Mouse (Mus musculus): ENCODE data around the gene 4930519P11Rik. TPM values are rescaled to one million over a fixed set of nuclear protein-coding genes. Genes with fewer than 3 reads are reported as not detected.

Gene 4930519P11Rik
- polyA plus RNA-seq (2015; fragmentation: Nextera tagmentation; extraction: Ambion mirVana), result 0.41 and 0.63 TPM in 2 replicates

DNA sequence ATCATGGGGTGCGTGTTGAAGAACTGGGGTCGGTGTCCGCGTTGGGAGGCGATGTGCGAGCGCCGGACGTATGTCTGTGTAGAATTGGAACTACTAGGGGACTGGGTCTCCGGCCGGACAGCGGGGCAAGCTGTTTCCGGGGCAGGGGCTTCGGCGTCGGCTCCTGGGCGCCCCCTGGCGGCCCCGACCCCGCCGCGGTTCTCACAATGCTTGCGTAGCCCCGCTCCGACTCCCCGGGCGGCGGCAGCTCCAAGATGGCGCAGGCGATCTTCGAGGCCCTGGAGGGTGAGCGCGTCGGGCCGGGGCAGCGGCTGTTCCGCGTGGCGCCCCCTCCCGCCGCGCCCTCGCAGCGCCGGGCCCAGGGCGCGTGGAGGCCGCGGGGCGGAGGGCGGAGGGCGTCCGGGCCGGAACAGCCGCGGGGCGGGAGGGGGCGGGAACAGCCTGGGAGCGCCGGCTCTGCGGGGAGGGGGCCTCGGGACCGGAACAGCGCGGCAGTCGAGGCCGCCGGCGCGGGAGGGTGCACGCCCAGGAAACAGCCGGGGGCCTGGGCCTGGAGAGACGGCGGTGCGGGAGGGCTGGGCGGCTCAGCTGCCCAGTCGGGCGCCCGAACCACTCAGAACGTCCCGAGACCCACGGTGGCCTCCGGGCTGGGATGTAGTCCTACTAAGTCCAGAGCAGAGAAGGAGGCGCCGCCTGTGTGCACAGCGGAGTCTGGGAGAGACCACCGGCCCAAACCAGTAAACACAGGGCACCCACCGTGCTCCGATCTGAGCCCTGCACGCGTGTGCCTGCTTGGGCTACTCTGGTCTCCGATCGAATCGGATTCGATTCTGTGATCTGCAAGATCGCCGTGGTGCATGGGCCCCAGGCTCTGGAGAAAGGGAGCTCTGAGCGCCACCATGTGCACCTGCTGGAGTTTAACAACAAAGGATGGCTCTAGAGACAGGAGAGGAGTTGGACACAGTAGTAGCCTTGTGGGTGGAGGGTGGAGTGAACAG lies at the start of gene 4930519P11Rik, which contains the start of gene Zfp341:
Gene 4930519P11Rik (minus strand): TSS at position 320 of the 998 bp plus-strand sequence.
Gene Zfp341 (plus strand): TSS at position 180 of the 998 bp plus-strand sequence.
- peak within 1 kb of the TSS; percentile 77 for H3K4me2 ChIP-seq (ENCODE audit: low read length)
- peak within 1 kb of the TSS; percentile 98 for H3K27ac ChIP-seq (ENCODE audit: low read length)
- no peaks in the 10 kb centered on the region for H3K9me3 ChIP-seq (replicated peaks; ENCODE audit: control insufficient read depth, low read length, poor library complexity, severe bottlenecking)
- no peaks in the 10 kb centered on the region for H3K36me3 ChIP-seq (ENCODE audit: control insufficient read depth, insufficient read depth, low read length)
- H3K9ac ChIP-seq (ENCODE audit: low read depth, low read length), result peak within 1 kb of the TSS; percentile 91
- peaks cover 14% of the 10 kb centered on the region for H3K4me1 ChIP-seq (ENCODE audit: control insufficient read depth, insufficient read depth, low read length)
- under 1% methylated on average over 77 of the region's 98 CpGs for WGBS
- ATAC-seq, result peak; percentile 94
- H3K27me3 ChIP-seq (ENCODE audit: control insufficient read depth, insufficient read depth, low read depth, low read length), result no peaks in the 10 kb centered on the region
- H3K4me3 ChIP-seq (ENCODE audit: low read depth, low read length), result peak within 1 kb of the TSS; percentile 61

DNA sequence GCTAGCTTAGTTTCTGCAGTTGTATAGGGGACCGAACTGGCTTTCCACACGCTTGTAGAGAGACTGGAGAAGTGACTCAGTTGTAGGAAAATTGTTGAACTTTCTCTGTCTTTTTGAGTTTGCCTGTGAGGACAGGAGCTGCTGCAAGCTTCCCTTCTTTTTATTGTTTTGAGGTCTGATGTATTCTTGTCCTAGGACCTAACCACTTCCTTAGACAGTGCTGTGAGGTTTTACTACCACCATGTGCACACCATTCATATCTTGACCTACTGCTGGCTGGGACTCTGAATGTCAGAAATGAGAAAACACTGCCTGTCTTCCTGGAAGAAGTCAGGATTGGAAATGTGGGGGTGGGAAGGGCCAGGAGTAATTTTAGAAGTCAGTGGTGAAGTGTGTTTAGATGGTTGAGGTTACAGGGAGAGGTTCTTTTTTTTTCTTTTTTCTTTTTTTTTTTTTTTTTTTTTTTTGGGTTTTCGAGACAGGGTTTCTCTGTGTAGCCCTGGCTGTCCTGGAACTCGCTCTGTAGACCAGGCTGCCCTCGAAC lies 46.4 kb upstream of the 4930519P11Rik start:
- Histone ChIP-seq H3K4me3 (ENCODE audit: low read depth, low read length) (no peak overlapping the region), H3K4me2 (ENCODE audit: low read length) (peak overlapping the region; percentile 98), H3K27me3 (ENCODE audit: control insufficient read depth, insufficient read depth, low read depth, low read length) (no peaks in the 10 kb centered on the region), H3K36me3 (ENCODE audit: control insufficient read depth, insufficient read depth, low read length) (0 out of 2 replicates have a peak, but pooled peaks cover 2% of the 10 kb centered on the region), H3K9me3 (replicated peaks; ENCODE audit: control insufficient read depth, low read length, poor library complexity, severe bottlenecking) (no peaks in the 10 kb centered on the region), H3K27ac (ENCODE audit: low read length) (no peak overlapping the region), H3K4me1 (ENCODE audit: control insufficient read depth, insufficient read depth, low read length) (peaks cover 27% of the 10 kb centered on the region), H3K9ac (ENCODE audit: low read depth, low read length) (no peak overlapping the region)
- no peak for ATAC-seq
- WGBS, result 94% methylated on average over 5 of the region's 5 CpGs

DNA sequence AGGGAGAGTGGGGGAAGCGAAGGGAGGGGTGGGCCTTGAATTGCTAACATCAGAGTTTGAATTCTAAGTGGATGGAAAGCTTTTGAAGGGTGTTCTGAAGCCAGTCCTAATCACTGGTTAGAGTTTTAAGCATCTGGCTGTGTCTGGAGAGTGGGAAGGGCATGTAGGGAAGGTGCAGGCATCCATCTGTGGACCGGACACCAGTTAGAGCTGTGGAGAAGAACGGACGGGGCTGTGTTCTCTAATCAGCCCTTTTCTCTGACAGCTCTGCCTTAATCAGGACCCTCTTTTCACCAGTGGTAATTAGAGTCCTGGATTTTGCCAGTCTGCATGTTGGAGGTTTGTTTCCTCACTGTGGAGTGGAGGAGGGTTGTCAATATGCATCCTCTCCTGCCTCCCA lies 45.8 kb upstream of the 4930519P11Rik start:
- H3K36me3 ChIP-seq (ENCODE audit: control insufficient read depth, insufficient read depth, low read length), result 0 out of 2 replicates have a peak, but pooled peaks cover 2% of the 10 kb centered on the region
- H3K27me3 ChIP-seq (ENCODE audit: control insufficient read depth, insufficient read depth, low read depth, low read length), result no peaks in the 10 kb centered on the region
- H3K4me3 ChIP-seq (ENCODE audit: low read depth, low read length), result no peak overlapping the region
- no peaks in the 10 kb centered on the region for H3K9me3 ChIP-seq (replicated peaks; ENCODE audit: control insufficient read depth, low read length, poor library complexity, severe bottlenecking)
- peak overlapping the region; percentile 98 for H3K4me2 ChIP-seq (ENCODE audit: low read length)
- peaks cover 27% of the 10 kb centered on the region for H3K4me1 ChIP-seq (ENCODE audit: control insufficient read depth, insufficient read depth, low read length)
- ATAC-seq, result no peak
- peak overlapping the region; percentile 48; the same call in 1 of the 2 replicates for H3K9ac ChIP-seq (ENCODE audit: low read depth, low read length)
- 79% methylated on average over 4 of the region's 4 CpGs for WGBS
- H3K27ac ChIP-seq (ENCODE audit: low read length), result no peak overlapping the region

DNA sequence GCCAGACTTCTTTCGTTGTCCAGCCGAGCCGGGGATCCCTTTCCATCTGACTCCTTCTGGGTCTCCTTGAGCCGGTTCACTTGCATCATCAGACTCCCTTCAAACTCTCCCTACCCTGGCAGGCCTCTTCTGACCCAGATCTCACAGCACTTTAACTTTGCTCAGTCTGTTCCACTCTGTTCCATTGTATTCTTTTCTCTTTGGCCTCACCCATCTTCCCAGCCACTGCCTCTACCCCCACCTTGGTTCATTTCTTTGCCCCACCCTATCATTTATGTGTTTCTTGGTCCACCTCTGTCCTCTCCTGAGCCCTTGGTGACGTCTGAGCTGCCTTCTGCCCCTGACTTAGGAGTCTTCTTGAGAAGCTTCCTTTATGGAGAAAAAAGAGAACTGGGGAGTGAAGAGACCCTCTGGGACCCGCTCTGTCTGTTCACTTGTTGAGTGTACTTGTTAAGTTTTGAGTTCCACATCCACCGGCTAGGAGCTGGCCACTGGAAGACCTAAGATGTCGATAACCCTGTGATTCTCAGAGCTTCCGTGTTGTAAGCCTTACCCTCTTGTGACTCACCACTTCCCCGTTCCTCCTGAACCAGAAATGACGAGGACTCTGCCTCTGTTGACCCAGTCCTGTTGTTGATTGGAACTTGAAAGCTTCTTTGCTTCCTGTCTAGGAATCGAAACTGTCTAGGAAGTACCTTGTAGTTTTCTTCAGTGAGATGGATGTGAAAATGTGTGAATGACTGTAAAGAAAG lies 44.4 kb upstream of the 4930519P11Rik start:
- H3K4me2 ChIP-seq (ENCODE audit: low read length), result peak overlapping the region; percentile 98
- 0 out of 2 replicates have a peak, but pooled peaks cover 2% of the 10 kb centered on the region for H3K36me3 ChIP-seq (ENCODE audit: control insufficient read depth, insufficient read depth, low read length)
- H3K9me3 ChIP-seq (replicated peaks; ENCODE audit: control insufficient read depth, low read length, poor library complexity, severe bottlenecking), result no peaks in the 10 kb centered on the region
- H3K4me3 ChIP-seq (ENCODE audit: low read depth, low read length), result peak overlapping the region; percentile 81
- no peak; the same call in 1 of the 2 replicates for ATAC-seq
- H3K4me1 ChIP-seq (ENCODE audit: control insufficient read depth, insufficient read depth, low read length), result peaks cover 27% of the 10 kb centered on the region
- peak overlapping the region; percentile 76 for H3K27ac ChIP-seq (ENCODE audit: low read length)
- H3K27me3 ChIP-seq (ENCODE audit: control insufficient read depth, insufficient read depth, low read depth, low read length), result no peaks in the 10 kb centered on the region
- WGBS, result 17% methylated on average over 12 of the region's 12 CpGs
- H3K9ac ChIP-seq (ENCODE audit: low read depth, low read length), result peak overlapping the region; percentile 90

DNA sequence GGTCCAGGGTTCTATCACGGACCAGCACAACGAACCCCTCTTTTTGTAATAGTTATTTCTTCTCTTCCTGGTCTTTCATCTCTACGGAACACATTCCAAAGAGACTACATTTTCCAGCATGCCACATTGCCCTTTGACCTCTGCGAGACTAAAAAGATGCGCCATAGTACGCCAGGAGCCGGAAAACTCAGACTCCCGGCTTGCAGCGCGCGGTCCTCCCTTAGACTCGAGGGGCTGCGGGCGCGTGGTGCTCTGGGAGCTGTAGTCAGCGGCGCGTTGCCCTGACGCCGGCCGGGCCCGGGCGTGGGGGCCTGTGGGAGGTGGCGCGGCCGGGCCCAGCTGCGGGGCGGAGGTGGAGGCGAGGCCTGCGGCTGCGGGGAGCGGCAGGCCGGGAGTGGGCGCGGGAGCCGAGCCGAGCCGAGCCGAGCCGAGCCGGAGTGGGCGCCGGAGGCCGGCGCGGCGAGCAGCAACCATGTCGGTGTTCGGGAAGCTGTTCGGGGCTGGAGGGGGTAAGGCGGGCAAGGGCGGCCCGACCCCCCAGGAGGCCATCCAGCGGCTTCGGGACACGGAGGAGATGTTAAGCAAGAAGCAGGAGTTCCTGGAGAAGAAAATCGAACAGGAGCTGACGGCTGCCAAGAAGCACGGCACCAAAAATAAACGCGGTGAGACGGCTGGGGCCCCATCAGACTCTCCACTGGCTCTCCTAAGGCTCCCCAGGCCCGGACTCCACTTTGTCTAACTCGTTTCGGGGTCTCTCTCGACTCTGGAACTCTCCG lies 43.7 kb upstream of the 4930519P11Rik start:
- Histone ChIP-seq H3K4me2 (ENCODE audit: low read length) (peak overlapping the region; percentile 98), H3K9me3 (replicated peaks; ENCODE audit: control insufficient read depth, low read length, poor library complexity, severe bottlenecking) (no peaks in the 10 kb centered on the region), H3K27ac (ENCODE audit: low read length) (peak overlapping the region; percentile 76), H3K36me3 (ENCODE audit: control insufficient read depth, insufficient read depth, low read length) (0 out of 2 replicates have a peak, but pooled peaks cover 2% of the 10 kb centered on the region), H3K9ac (ENCODE audit: low read depth, low read length) (peak overlapping the region; percentile 90), H3K4me3 (ENCODE audit: low read depth, low read length) (peak overlapping the region; percentile 81), H3K4me1 (ENCODE audit: control insufficient read depth, insufficient read depth, low read length) (peaks cover 27% of the 10 kb centered on the region), H3K27me3 (ENCODE audit: control insufficient read depth, insufficient read depth, low read depth, low read length) (no peaks in the 10 kb centered on the region)
- peak; percentile 100 for ATAC-seq
- WGBS, result under 1% methylated on average over 67 of the region's 67 CpGs

DNA sequence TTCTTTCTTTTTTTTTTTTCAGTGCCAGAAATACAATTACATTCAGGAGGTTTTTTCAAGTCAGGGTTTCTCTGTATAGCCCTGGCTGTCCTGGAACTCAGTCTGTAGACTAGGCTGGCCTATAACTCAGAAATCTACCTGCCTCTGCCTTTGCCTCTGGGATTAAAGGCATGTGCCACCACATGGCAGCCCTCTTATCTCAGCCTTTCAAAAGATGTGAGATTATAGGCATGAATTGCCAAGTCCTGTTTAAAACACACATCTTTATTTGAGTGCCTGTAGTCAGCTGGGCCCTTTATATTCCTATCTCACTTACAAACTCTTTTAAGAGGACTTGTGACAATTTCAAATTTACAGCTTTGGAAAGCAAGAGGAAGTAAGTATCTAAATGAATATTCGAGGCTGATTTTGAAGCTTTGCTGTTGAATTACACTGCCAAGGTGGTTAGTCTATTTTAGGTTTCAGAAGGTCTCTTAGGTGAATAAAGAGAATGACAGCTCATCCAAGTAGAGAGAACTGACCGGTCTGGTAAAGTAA lies 42.7 kb upstream of the 4930519P11Rik start:
- ATAC-seq, result no peak
- peaks cover 27% of the 10 kb centered on the region for H3K4me1 ChIP-seq (ENCODE audit: control insufficient read depth, insufficient read depth, low read length)
- H3K9ac ChIP-seq (ENCODE audit: low read depth, low read length), result 0 out of 2 replicates have a peak overlapping the region, but pooled peaks have one; percentile 55
- WGBS, result 91% methylated on average over 2 of the region's 2 CpGs
- H3K27me3 ChIP-seq (ENCODE audit: control insufficient read depth, insufficient read depth, low read depth, low read length), result no peaks in the 10 kb centered on the region
- peak overlapping the region; percentile 57 for H3K4me2 ChIP-seq (ENCODE audit: low read length)
- H3K9me3 ChIP-seq (replicated peaks; ENCODE audit: control insufficient read depth, low read length, poor library complexity, severe bottlenecking), result no peaks in the 10 kb centered on the region
- H3K27ac ChIP-seq (ENCODE audit: low read length), result peak overlapping the region; percentile 15; the same call in 1 of the 2 replicates
- no peaks in the 10 kb centered on the region for H3K36me3 ChIP-seq (ENCODE audit: control insufficient read depth, insufficient read depth, low read length)
- no peak overlapping the region; the same call in 1 of the 2 replicates for H3K4me3 ChIP-seq (ENCODE audit: low read depth, low read length)

DNA sequence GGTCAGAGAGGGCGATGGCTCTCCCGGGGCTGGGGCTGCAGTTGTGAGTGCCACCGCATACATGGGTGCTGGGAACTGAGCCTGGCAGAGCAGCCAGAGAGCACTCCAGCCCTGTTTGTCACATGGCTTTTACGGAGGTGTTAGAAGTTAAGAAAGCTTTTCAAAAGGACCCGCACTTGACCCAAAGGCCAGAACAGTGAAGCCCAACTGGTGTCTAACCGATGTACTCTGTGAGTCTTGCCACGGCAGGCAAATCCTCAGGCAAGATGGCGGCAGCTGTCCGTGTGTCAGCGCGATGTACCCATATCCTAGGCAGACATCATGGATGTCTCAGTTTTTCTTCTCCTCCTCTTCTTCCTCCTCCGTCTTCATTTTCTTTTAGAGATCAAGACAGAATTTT lies 41.7 kb upstream of the 4930519P11Rik start:
- Histone ChIP-seq H3K4me3 (ENCODE audit: low read depth, low read length) (no peak overlapping the region), H3K4me1 (ENCODE audit: control insufficient read depth, insufficient read depth, low read length) (peaks cover 27% of the 10 kb centered on the region), H3K4me2 (ENCODE audit: low read length) (no peak overlapping the region), H3K9ac (ENCODE audit: low read depth, low read length) (no peak overlapping the region), H3K27me3 (ENCODE audit: control insufficient read depth, insufficient read depth, low read depth, low read length) (no peaks in the 10 kb centered on the region), H3K27ac (ENCODE audit: low read length) (no peak overlapping the region), H3K36me3 (ENCODE audit: control insufficient read depth, insufficient read depth, low read length) (no peaks in the 10 kb centered on the region), H3K9me3 (replicated peaks; ENCODE audit: control insufficient read depth, low read length, poor library complexity, severe bottlenecking) (no peaks in the 10 kb centered on the region)
- 95% methylated on average over 12 of the region's 12 CpGs for WGBS
- ATAC-seq, result no peak

DNA sequence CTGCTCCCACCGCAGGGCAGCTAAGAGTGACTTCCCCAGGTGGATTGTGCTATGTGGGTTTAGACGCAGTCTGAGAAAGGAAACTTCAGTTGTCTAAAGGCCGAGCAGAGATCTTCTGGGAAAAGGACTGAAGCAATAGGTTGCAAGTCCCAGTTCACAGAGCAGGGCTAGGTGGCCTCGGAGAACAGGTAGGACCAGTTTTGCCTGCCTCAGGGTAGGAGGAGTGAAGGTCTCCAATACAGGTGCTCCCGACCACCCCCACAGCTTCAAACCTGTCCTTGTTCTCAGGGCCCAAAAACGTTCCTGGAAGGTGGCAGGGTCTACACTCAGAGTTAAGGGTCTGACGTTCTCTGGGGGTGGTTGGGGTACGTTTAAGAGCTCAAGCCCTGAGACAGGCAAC lies 38.1 kb upstream of the 4930519P11Rik start, which contains the start of gene Chmp4b:
Gene Chmp4b (plus strand): TSS at position 343 of the 400 bp plus-strand sequence.
- Histone ChIP-seq H3K4me2 (ENCODE audit: low read length) (no peak within 1 kb of the TSS), H3K4me1 (ENCODE audit: control insufficient read depth, insufficient read depth, low read length) (peaks cover 3% of the 10 kb centered on the region; the same call in 1 of the 2 replicates), H3K27ac (ENCODE audit: low read length) (no peak within 1 kb of the TSS), H3K27me3 (ENCODE audit: control insufficient read depth, insufficient read depth, low read depth, low read length) (no peaks in the 10 kb centered on the region), H3K4me3 (ENCODE audit: low read depth, low read length) (no peak within 1 kb of the TSS), H3K9ac (ENCODE audit: low read depth, low read length) (no peak within 1 kb of the TSS), H3K9me3 (replicated peaks; ENCODE audit: control insufficient read depth, low read length, poor library complexity, severe bottlenecking) (no peaks in the 10 kb centered on the region), H3K36me3 (ENCODE audit: control insufficient read depth, insufficient read depth, low read length) (peaks cover 1% of the 10 kb centered on the region; the same call in 1 of the 2 replicates)
- 59% methylated on average over 8 of the region's 8 CpGs for WGBS
- ATAC-seq, result no peak

All from midbrain, embryonic 16.5 days (tissue).